Mouse (Mus musculus) forebrain, postnatal 0 days (tissue): ENCODE measurements at regions not wholly inside any gene's neighbourhood (a gene's known extent, or its start where the extent isn't known, plus 50 kb on each side); places are given as distances from the start of the nearest gene placed in this dataset.

Experiments
- ATAC-seq: fragments of 200-750 bp; cut with Nextera tagmentation; 2 replicates; pipeline ENCODE4 v1.8.0; 2017; ENCODE audit warnings: mild to moderate bottlenecking, moderate library complexity
- DNase-seq: peaks from one replicate; pipeline ENCODE4 v3.0.0-alpha.2; 2015
- H3K27ac ChIP-seq: fragments of 300-500 bp; sonication (generic); 2 replicates; pipeline ENCODE4 v1.5.1; 2014; ENCODE audit warnings: low read depth, mild to moderate bottlenecking, antibody characterized with exemption, low read length, moderate library complexity, mixed read lengths
- H3K27me3 ChIP-seq: fragments of 300-500 bp; sonication (generic); 2 replicates; pipeline ENCODE4 v1.6.1; 2014; ENCODE audit warnings: mild to moderate bottlenecking, low read length, mixed read lengths; ENCODE audit not compliant: insufficient read depth
- H3K36me3 ChIP-seq: fragments of 300-500 bp; sonication (generic); 2 replicates; pipeline ENCODE4 v1.6.1; 2014; ENCODE audit warnings: mild to moderate bottlenecking, moderate library complexity; ENCODE audit not compliant: insufficient read depth
- H3K4me1 ChIP-seq: fragments of 300-500 bp; sonication (generic); 2 replicates; pipeline ENCODE4 v1.6.1; 2014; ENCODE audit warnings: antibody characterized with exemption; ENCODE audit not compliant: insufficient read depth
- H3K4me2 ChIP-seq: fragments of 300-500 bp; sonication (generic); 2 replicates; pipeline ENCODE4 v1.6.1; 2014; ENCODE audit warnings: low read depth, mild to moderate bottlenecking, moderate library complexity
- H3K4me3 ChIP-seq: fragments of 300-500 bp; sonication (generic); 2 replicates; pipeline ENCODE4 v1.5.1; 2014; ENCODE audit warnings: low read depth, low read length, mixed read lengths
- H3K9ac ChIP-seq: fragments of 300-500 bp; sonication (generic); 2 replicates; pipeline ENCODE4 v1.6.1; 2014; ENCODE audit warnings: mild to moderate bottlenecking
- H3K9me3 ChIP-seq: fragments of 300-500 bp; sonication (generic); 2 replicates; pipeline ENCODE4 v1.6.1; 2016; ENCODE audit warnings: low read length
- CTCF ChIP-seq: sonication (generic); IDR thresholded peaks from 2 replicates; pipeline ENCODE4 v1.5.1; 2016; ENCODE audit warnings: antibody characterized with exemption, control low read depth, low read depth
- whole genome bisulfite sequencing: fragments of 180-500 bp; shearing (Covaris S2); extraction: QIAGEN DNeasy Blood & Tissue Kit; methylation state at CpG from one replicate; pipeline ENCODE4 v1.1.7; 2014; 5-methylcytosine and 5-hydroxymethylcytosine counted together

DNA sequence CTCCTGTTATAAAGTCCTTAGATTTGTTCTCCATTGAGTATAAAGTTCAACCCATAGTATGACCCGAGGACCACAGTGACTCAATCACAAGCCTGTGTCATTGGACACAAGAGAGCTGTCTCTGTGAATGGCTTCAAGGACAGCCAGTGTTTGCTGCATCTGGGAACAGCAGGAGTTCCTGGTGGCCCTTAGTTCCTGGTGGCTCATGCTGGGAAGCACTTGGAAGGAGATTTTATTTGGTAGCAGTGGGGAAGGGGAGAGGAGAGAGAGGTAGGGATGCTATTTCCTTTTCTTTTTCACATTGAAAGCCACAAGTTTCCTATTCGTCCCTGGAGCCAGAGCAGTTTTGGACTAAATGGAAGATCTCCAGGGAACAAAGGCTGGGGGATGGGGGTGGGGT is 69.2 kb upstream of the Tnp1 start:
- H3K4me3 ChIP-seq, result no peak overlapping the region
- 17% methylated on average over 2 of the region's 2 CpGs for WGBS
- H3K4me2 ChIP-seq, result no peak overlapping the region
- DNase-seq, result no peak
- no peaks in the 10 kb centered on the region for H3K27me3 ChIP-seq
- H3K36me3 ChIP-seq, result no peaks in the 10 kb centered on the region
- ATAC-seq, result no peak
- H3K9ac ChIP-seq, result no peak overlapping the region
- TF ChIP-seq CTCF, result no peak
- no peaks in the 10 kb centered on the region for H3K9me3 ChIP-seq
- no peaks in the 10 kb centered on the region for H3K4me1 ChIP-seq
- H3K27ac ChIP-seq, result no peak overlapping the region

DNA sequence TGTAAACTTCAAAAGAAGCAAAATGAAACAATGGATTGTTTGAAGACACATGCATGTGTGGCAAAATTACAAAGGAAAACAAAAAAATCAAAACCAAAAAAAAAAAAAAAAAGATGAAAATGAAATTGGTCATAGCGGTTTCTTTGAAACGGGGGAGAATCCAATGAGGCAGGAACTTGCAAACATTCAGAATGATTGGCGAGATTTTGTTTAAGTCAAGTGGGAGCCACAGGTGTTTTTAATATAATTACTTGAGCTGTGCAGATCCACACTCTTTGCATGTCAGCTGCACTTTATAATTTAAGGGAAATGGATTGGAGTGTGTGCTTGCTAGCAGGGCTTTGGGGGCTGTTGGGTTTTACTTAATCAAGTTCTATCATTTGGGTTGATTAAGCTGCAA is 67.7 kb upstream of the Tnp1 start:
- H3K4me3 ChIP-seq, result no peak overlapping the region
- H3K4me1 ChIP-seq, result no peaks in the 10 kb centered on the region
- H3K27me3 ChIP-seq, result no peaks in the 10 kb centered on the region
- no peaks in the 10 kb centered on the region for H3K9me3 ChIP-seq
- no peak overlapping the region for H3K9ac ChIP-seq
- no peak overlapping the region for H3K27ac ChIP-seq
- H3K4me2 ChIP-seq, result no peak overlapping the region
- H3K36me3 ChIP-seq, result no peaks in the 10 kb centered on the region
- no peak for ATAC-seq
- TF ChIP-seq CTCF, result no peak
- DNase-seq, result no peak
- WGBS, result 86% methylated on average over 3 of the region's 3 CpGs

DNA sequence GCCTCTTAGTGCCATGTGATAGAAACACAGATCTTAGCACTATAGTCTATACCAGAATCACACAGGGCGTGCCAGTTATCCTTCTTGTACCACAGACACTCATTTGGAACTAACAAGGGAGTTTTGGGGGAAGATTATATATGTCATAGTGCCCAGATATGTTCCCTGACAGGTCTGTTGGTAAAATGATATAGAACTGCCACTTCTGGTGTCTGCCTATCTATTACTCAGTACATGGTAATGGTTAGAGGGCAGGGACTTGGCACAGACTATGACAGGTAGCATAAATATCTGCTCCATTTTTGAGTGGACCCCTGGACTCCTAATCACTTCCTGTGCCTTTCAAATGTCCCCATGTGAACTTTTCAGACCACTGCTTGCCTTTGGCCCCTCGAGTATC is 63.8 kb upstream of the Tnp1 start:
- 88% methylated on average over 2 of the region's 2 CpGs for WGBS
- no peak overlapping the region for H3K4me2 ChIP-seq
- H3K36me3 ChIP-seq, result no peaks in the 10 kb centered on the region
- no peaks in the 10 kb centered on the region for H3K4me1 ChIP-seq
- H3K4me3 ChIP-seq, result no peak overlapping the region
- no peaks in the 10 kb centered on the region for H3K9me3 ChIP-seq
- H3K27ac ChIP-seq, result no peak overlapping the region
- H3K27me3 ChIP-seq, result no peaks in the 10 kb centered on the region
- H3K9ac ChIP-seq, result no peak overlapping the region
- DNase-seq, result no peak
- ATAC-seq, result no peak
- TF ChIP-seq CTCF, result no peak

DNA sequence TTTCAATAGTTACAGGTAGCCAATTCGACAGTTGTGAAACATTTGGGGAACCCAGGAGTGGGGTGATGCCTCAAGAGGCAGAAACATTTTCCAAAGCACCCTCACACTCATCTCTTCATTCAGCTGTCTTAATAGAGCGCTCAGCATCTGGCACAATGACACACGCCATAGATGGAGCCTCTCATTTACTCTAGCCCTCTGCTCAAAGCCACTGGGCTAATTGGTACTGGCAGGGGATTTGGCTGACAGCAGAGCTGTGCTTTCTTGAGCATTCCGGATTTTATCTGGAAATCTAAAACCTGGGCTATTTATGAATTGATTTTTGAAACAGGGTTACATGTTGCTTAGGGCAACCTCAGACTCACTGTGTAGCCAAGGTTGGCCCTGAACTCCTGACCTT is 61.4 kb upstream of the Tnp1 start:
- H3K4me2 ChIP-seq, result no peak overlapping the region
- no peak overlapping the region for H3K9ac ChIP-seq
- 63% methylated on average over 4 of the region's 4 CpGs for WGBS
- TF ChIP-seq CTCF, result no peak
- no peaks in the 10 kb centered on the region for H3K36me3 ChIP-seq
- DNase-seq, result no peak
- no peaks in the 10 kb centered on the region for H3K4me1 ChIP-seq
- no peak overlapping the region for H3K4me3 ChIP-seq
- H3K27me3 ChIP-seq, result no peaks in the 10 kb centered on the region
- H3K27ac ChIP-seq, result no peak overlapping the region
- no peaks in the 10 kb centered on the region for H3K9me3 ChIP-seq
- peak; percentile 43 for ATAC-seq

DNA sequence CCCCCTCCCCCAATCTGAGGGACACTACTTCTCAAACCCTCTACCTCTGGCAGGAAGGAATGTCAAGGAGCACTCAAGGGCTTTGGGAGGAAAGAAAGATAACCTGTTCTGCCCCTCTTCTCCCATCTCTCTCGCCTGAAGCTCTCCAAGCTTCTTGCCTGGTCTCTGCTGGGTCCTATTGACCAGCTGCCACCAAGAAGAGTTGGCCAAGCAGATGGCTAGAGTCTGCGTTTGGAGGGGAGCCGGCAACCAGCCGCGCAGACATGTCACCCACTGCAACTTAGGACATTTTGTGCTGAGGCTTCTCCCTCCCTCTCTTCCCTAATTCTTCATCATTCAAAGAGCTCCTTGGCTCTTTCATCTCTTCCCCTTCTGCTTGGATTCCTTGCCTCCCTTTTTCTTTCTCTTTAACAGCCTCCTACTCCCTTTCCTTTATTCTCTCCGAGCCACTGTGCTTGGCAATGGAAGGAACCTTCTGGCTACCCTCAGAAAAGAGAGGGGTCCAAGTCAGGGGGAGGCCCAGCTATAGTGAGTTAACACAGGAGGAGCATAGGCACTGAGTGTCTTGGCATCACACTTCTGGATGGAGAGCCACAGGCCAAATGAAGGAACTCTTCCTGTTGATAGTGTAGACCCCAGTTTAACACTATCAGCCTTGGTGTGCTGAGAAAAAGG is 60.1 kb upstream of the Tnp1 start:
- H3K4me3 ChIP-seq, result no peak overlapping the region
- no peaks in the 10 kb centered on the region for H3K36me3 ChIP-seq
- no peaks in the 10 kb centered on the region for H3K9me3 ChIP-seq
- no peak for ATAC-seq
- DNase-seq, result no peak
- H3K27ac ChIP-seq, result no peak overlapping the region
- H3K27me3 ChIP-seq, result no peaks in the 10 kb centered on the region
- no peaks in the 10 kb centered on the region for H3K4me1 ChIP-seq
- no peak for TF ChIP-seq CTCF
- H3K4me2 ChIP-seq, result no peak overlapping the region
- 76% methylated on average over 6 of the region's 6 CpGs for WGBS
- no peak overlapping the region for H3K9ac ChIP-seq

DNA sequence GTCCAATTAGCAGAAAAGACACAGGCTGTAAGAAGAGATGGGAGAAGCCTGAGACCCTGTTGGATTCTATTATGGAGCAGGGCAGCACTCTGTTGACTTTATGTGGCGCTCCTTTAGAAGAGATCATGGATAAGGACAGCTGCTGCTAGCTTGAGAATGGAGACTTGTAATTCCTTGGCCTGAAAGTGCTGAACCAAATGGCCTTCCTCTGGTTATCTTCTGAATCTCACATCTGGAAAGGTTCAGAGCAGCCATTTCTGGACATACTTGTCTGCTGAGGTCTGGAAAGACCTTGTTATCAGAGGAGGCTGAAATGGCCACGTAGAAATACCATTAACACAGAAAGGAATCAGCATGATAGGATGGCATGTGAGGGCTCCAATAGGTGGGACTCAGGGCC is 59.5 kb upstream of the Tnp1 start:
- ATAC-seq, result no peak
- H3K4me2 ChIP-seq, result no peak overlapping the region
- H3K27ac ChIP-seq, result no peak overlapping the region
- H3K4me1 ChIP-seq, result no peaks in the 10 kb centered on the region
- 94% methylated on average over 2 of the region's 2 CpGs for WGBS
- H3K36me3 ChIP-seq, result no peaks in the 10 kb centered on the region
- H3K27me3 ChIP-seq, result no peaks in the 10 kb centered on the region
- H3K9ac ChIP-seq, result no peak overlapping the region
- H3K4me3 ChIP-seq, result no peak overlapping the region
- H3K9me3 ChIP-seq, result no peaks in the 10 kb centered on the region
- TF ChIP-seq CTCF, result no peak
- no peak for DNase-seq

DNA sequence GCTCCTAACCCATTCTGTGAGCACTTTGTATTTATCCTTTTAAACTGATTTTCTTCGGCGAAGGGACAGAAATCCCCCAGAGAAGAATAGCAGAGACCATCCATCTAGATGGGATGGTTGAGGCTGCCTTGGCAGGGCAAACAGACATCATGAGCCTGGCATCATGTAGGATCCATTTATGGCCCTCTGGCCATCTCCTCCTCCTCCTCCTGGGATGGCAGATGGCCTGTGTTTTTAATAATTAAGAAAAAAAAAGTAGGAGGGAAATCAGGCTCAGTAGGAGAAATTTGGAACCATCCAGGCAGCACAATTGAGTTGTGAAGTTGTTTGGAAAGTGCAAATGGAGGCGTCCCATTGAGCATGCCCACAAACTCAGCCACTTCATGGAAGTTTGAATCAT is 58.8 kb upstream of the Tnp1 start:
- ATAC-seq (no peak), DNase-seq (no peak)
- H3K27ac ChIP-seq, result no peak overlapping the region
- H3K4me1 ChIP-seq, result no peaks in the 10 kb centered on the region
- H3K4me2 ChIP-seq, result no peak overlapping the region
- no peak for TF ChIP-seq CTCF
- no peaks in the 10 kb centered on the region for H3K9me3 ChIP-seq
- no peak overlapping the region for H3K4me3 ChIP-seq
- WGBS, result 88% methylated on average over 3 of the region's 3 CpGs
- H3K36me3 ChIP-seq, result no peaks in the 10 kb centered on the region
- no peaks in the 10 kb centered on the region for H3K27me3 ChIP-seq
- no peak overlapping the region for H3K9ac ChIP-seq
